Mouse (Mus musculus) myocyte (in vitro differentiated cells): Measurements from ENCODE around the gene Sfta2.

Experiments used
- CEBPB ChIP-seq: IDR thresholded peaks from 2 replicates; pipeline ENCODE4 v1.6.1; 2011; ENCODE audit warnings: mild to moderate bottlenecking, moderate library complexity; ENCODE audit not compliant: poor library complexity, insufficient read depth, severe bottlenecking
- E2F4 ChIP-seq: IDR thresholded peaks from one replicate; pipeline ENCODE4 v1.6.1; 2011; ENCODE audit warnings: mild to moderate bottlenecking, control low read depth, moderate library complexity; ENCODE audit not compliant: insufficient read depth
- MAX ChIP-seq: IDR thresholded peaks from one replicate; pipeline ENCODE4 v1.6.1; 2011; ENCODE audit warnings: low read depth, mild to moderate bottlenecking, control low read depth
- MYOD1 ChIP-seq, 3 experiments: IDR thresholded peaks; one replicate each; pipeline ENCODE4 v1.6.1; 2011; ENCODE audit warnings: control low read depth in 2 of 3, low read depth in 2 of 3, mild to moderate bottlenecking in 2 of 3, moderate library complexity in 1 of 3; ENCODE audit not compliant: insufficient read length in 2 of 3, control insufficient read depth in 1 of 3
- MYOG ChIP-seq, 3 experiments: IDR thresholded peaks; one replicate each; pipeline ENCODE4 v1.6.1; 2011; ENCODE audit warnings: control low read depth in 2 of 3, low read depth in 2 of 3, mild to moderate bottlenecking in 2 of 3; ENCODE audit not compliant: insufficient read length in 2 of 3, control insufficient read depth in 1 of 3, insufficient read depth in 1 of 3
- POLR2A ChIP-seq: IDR thresholded peaks from one replicate; pipeline ENCODE4 v1.6.1; 2011; ENCODE audit warnings: low read depth, mild to moderate bottlenecking, control low read depth, moderate library complexity; ENCODE audit not compliant: insufficient read length
- POLR2AphosphoS2 ChIP-seq: IDR thresholded peaks from one replicate; pipeline ENCODE4 v1.6.1; 2011; ENCODE audit warnings: low read depth, control low read depth; ENCODE audit not compliant: insufficient read length
- REST ChIP-seq: IDR thresholded peaks from one replicate; pipeline ENCODE4 v1.6.1; 2011; ENCODE audit warnings: mild to moderate bottlenecking, control low read depth, moderate library complexity; ENCODE audit not compliant: insufficient read depth, insufficient read length
- TCF12 ChIP-seq: IDR thresholded peaks from one replicate; pipeline ENCODE4 v1.6.1; 2011; ENCODE audit warnings: mild to moderate bottlenecking, control low read depth; ENCODE audit not compliant: poor library complexity, insufficient read depth, severe bottlenecking

DNA sequence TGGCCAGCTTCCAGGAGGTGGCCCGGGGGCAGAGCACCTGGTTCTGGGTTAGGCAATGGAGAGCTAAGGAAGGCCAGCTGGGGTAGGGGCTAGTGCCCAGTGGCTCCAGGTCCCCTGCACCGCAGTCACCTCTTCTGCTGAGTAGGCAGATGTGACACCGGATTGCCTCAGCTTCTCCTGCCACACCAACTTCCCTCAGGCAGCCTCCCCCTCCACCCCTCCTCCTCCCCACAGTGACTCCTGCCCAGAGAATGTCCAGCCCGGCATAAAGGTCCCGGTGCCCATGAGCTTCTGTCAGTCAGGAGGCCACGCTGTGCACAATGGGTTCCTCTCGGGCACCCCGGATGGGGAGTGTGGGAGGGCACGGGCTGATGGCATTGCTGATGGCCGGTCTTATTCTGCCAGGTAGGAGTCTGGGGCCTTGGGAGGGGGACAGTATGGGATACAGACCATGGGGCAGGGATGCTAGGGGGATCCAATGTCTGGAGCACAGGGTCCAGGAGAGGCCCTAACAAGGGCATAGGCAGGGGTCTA is 49.4 kb upstream of the Sfta2 start, which contains the start of gene Cdsn:
- TF ChIP-seq TCF12: no peak
- no peak for TF ChIP-seq E2F4
- TF ChIP-seq POLR2A: peak; percentile 80
- TF ChIP-seq MAX: no peak
- peak; percentile 76 for TF ChIP-seq CEBPB
- peak in 1 of 3 experiments; percentile 10 for TF ChIP-seq MYOD1 (IDR thresholded peaks at IDR 0.05; ENCODE audit: control insufficient read depth in 1 of 3, insufficient read length in 2 of 3, low read depth in 2 of 3)
- peak; percentile 79 for TF ChIP-seq POLR2AphosphoS2
- TF ChIP-seq MYOG (IDR thresholded peaks at IDR 0.05; ENCODE audit: control insufficient read depth in 1 of 3, insufficient read depth in 1 of 3, insufficient read length in 2 of 3, low read depth in 2 of 3): peak in 1 of 3 experiments; percentile 8
- TF ChIP-seq REST: no peak
